Mouse (Mus musculus) embryonic facial prominence, embryonic 11.5 days (tissue): Measurements from ENCODE around the gene Lpcat1. TPM values are rescaled to one million over a fixed set of nuclear protein-coding genes. Genes with fewer than 3 reads are reported as not detected.

ENCODE experiments used
- ATAC-seq: fragments of 200-750 bp; cut with Nextera tagmentation; replicated peaks from 2 replicates; pipeline ENCODE4 v1.8.0; 2017; ENCODE audit warnings: low read depth; ENCODE audit not compliant: insufficient number of reproducible peaks, low FRiP score, low TSS enrichment
- DNase-seq: peaks from one replicate; pipeline ENCODE4 v3.0.0-alpha.2; 2015; ENCODE audit warnings: low spot score
- H3K27ac ChIP-seq: fragments of 300-500 bp; sonication (generic); replicated peaks from 2 replicates; pipeline ENCODE4 v1.5.1; 2014; ENCODE audit warnings: mild to moderate bottlenecking, low read depth, low read length, control low read depth
- H3K27me3 ChIP-seq: fragments of 300-500 bp; sonication (generic); 2 replicates; pipeline ENCODE4 v1.6.1; 2014; ENCODE audit warnings: mild to moderate bottlenecking, low read length, moderate library complexity, mixed read lengths; ENCODE audit not compliant: control insufficient read depth, insufficient read depth
- H3K36me3 ChIP-seq: fragments of 300-500 bp; sonication (generic); replicated peaks from 2 replicates; pipeline ENCODE4 v1.6.1; 2014; ENCODE audit warnings: low read depth, mild to moderate bottlenecking, low read length, moderate library complexity, mixed read lengths; ENCODE audit not compliant: control insufficient read depth, insufficient read depth
- H3K4me1 ChIP-seq: fragments of 300-500 bp; sonication (generic); 2 replicates; pipeline ENCODE4 v1.6.1; 2014; ENCODE audit warnings: low read length, mixed read lengths; ENCODE audit not compliant: control insufficient read depth, insufficient read depth
- H3K4me2 ChIP-seq: fragments of 300-500 bp; sonication (generic); 2 replicates; pipeline ENCODE4 v1.6.1; 2014; ENCODE audit warnings: low read depth, mild to moderate bottlenecking, control low read depth, low read length, moderate library complexity
- H3K4me3 ChIP-seq: fragments of 300-500 bp; sonication (generic); 2 replicates; pipeline ENCODE4 v1.5.1; 2014; ENCODE audit warnings: low read depth, low read length, control low read depth
- H3K9ac ChIP-seq: fragments of 300-500 bp; sonication (generic); replicated peaks from 2 replicates; pipeline ENCODE4 v1.6.1; 2014; ENCODE audit warnings: mild to moderate bottlenecking, control low read depth, low read length
- H3K9me3 ChIP-seq: fragments of 300-500 bp; sonication (generic); replicated peaks from 2 replicates; pipeline ENCODE4 v1.6.1; 2016; ENCODE audit warnings: mild to moderate bottlenecking, low read length, inconsistent platforms, mixed read lengths; ENCODE audit not compliant: control insufficient read depth
- whole genome bisulfite sequencing: fragments of 180-500 bp; shearing (Covaris S2); extraction: QIAGEN DNeasy Blood & Tissue Kit; methylation state at CpG from one replicate; pipeline ENCODE4 v1.1.7; 2014; 5-methylcytosine and 5-hydroxymethylcytosine counted together
- polyA plus RNA-seq: library from polyadenylated mRNA; unstranded; fragments of >200 nt; fragmentation: Nextera tagmentation; extraction: Ambion mirVana; gene quantifications from 2 replicates; pipeline ENCODE4 v1.2.1, GENCODE M21; 2014

Gene Lpcat1
- polyA plus RNA-seq, 1 experiment from 2014 or later: 49.4 TPM

GRCm38 (mm10) chr13:73474163-73474562 is 7.2 kb downstream of the Lpcat1 start:
- DNase-seq (no peak), ATAC-seq (no peak)
- no peak overlapping the region for H3K9ac ChIP-seq
- H3K36me3 ChIP-seq: no peaks in the 10 kb centered on the region
- H3K9me3 ChIP-seq: no peaks in the 10 kb centered on the region
- WGBS: 82% methylated on average over 6 of the region's 6 CpGs
- no peak overlapping the region for H3K4me2 ChIP-seq
- H3K27me3 ChIP-seq: no peaks in the 10 kb centered on the region
- H3K4me1 ChIP-seq: no peaks in the 10 kb centered on the region
- H3K27ac ChIP-seq: no peak overlapping the region
- no peak overlapping the region for H3K4me3 ChIP-seq

- no peaks in the 10 kb centered on the region for H3K27me3 ChIP-seq
- H3K4me1 ChIP-seq: no peaks in the 10 kb centered on the region
- WGBS: 90% methylated on average over 12 of the region's 12 CpGs
- H3K36me3 ChIP-seq: no peaks in the 10 kb centered on the region
- H3K9ac ChIP-seq: no peak overlapping the region
- no peaks in the 10 kb centered on the region for H3K9me3 ChIP-seq
- ATAC-seq (no peak), DNase-seq (no peak)
- H3K4me2 ChIP-seq: no peak overlapping the region
- no peak overlapping the region for H3K27ac ChIP-seq
- H3K4me3 ChIP-seq: no peak overlapping the region
Measured at GRCm38 (mm10) chr13:73475058-73475980, 8.3 kb downstream of the Lpcat1 start.

GRCm38 (mm10) chr13:73476259-73476658 is 9.3 kb downstream of the Lpcat1 start:
- 91% methylated on average over 5 of the region's 5 CpGs for WGBS
- H3K27ac ChIP-seq: no peak overlapping the region
- no peaks in the 10 kb centered on the region for H3K27me3 ChIP-seq
- no peak for DNase-seq
- H3K9me3 ChIP-seq: no peaks in the 10 kb centered on the region
- no peak overlapping the region for H3K9ac ChIP-seq
- no peak for ATAC-seq
- no peaks in the 10 kb centered on the region for H3K36me3 ChIP-seq
- H3K4me2 ChIP-seq: no peak overlapping the region
- H3K4me1 ChIP-seq: no peaks in the 10 kb centered on the region
- no peak overlapping the region for H3K4me3 ChIP-seq

- H3K4me1 ChIP-seq: no peaks in the 10 kb centered on the region
- no peaks in the 10 kb centered on the region for H3K36me3 ChIP-seq
- WGBS: 89% methylated on average over 8 of the region's 8 CpGs
- no peak overlapping the region for H3K9ac ChIP-seq
- H3K4me2 ChIP-seq: no peak overlapping the region
- H3K4me3 ChIP-seq: no peak overlapping the region
- ATAC-seq: no peak
- no peaks in the 10 kb centered on the region for H3K27me3 ChIP-seq
- no peaks in the 10 kb centered on the region for H3K9me3 ChIP-seq
- no peak for DNase-seq
- H3K27ac ChIP-seq: no peak overlapping the region
Measured at GRCm38 (mm10) chr13:73476796-73477195, 9.8 kb downstream of the Lpcat1 start.

- no peak overlapping the region for H3K4me2 ChIP-seq
- ATAC-seq (no peak), DNase-seq (no peak)
- no peak overlapping the region for H3K4me3 ChIP-seq
- H3K4me1 ChIP-seq: no peaks in the 10 kb centered on the region
- H3K36me3 ChIP-seq: no peaks in the 10 kb centered on the region
- H3K27me3 ChIP-seq: no peaks in the 10 kb centered on the region
- WGBS: 76% methylated on average over 2 of the region's 2 CpGs
- H3K27ac ChIP-seq: no peak overlapping the region
- no peak overlapping the region for H3K9ac ChIP-seq
- H3K9me3 ChIP-seq: no peaks in the 10 kb centered on the region
Measured at GRCm38 (mm10) chr13:73477841-73478240, 10.8 kb downstream of the Lpcat1 start.

GRCm38 (mm10) chr13:73482476-73482875 is 15.5 kb downstream of the Lpcat1 start:
- Histone ChIP-seq H3K4me1 (no peaks in the 10 kb centered on the region), H3K27ac (no peak overlapping the region), H3K4me3 (no peak overlapping the region), H3K27me3 (no peaks in the 10 kb centered on the region), H3K9ac (no peak overlapping the region), H3K9me3 (no peaks in the 10 kb centered on the region), H3K4me2 (no peak overlapping the region), H3K36me3 (peaks cover 3% of the 10 kb centered on the region; the same call in 1 of the 2 replicates)
- WGBS: 78% methylated on average over 7 of the region's 7 CpGs
- ATAC-seq: no peak
- no peak for DNase-seq

- no peak for DNase-seq
Measured at GRCm38 (mm10) chr13:73483331-73483730, 16.3 kb downstream of the Lpcat1 start.

GRCm38 (mm10) chr13:73484171-73484570 is 17.2 kb downstream of the Lpcat1 start:
- no peaks in the 10 kb centered on the region for H3K27me3 ChIP-seq
- H3K9me3 ChIP-seq: no peaks in the 10 kb centered on the region
- peaks cover 3% of the 10 kb centered on the region; the same call in 1 of the 2 replicates for H3K36me3 ChIP-seq
- H3K4me2 ChIP-seq: no peak overlapping the region
- H3K4me3 ChIP-seq: no peak overlapping the region
- no peak for DNase-seq
- ATAC-seq: no peak
- H3K27ac ChIP-seq: no peak overlapping the region
- no peaks in the 10 kb centered on the region for H3K4me1 ChIP-seq
- H3K9ac ChIP-seq: no peak overlapping the region
- WGBS: 93% methylated on average over 5 of the region's 5 CpGs

More at GRCm38 (mm10) chr13:73483331-73483730, 16.3 kb downstream of the Lpcat1 start:
- Histone ChIP-seq H3K4me1 (no peaks in the 10 kb centered on the region), H3K27ac (no peak overlapping the region), H3K27me3 (no peaks in the 10 kb centered on the region), H3K36me3 (peaks cover 3% of the 10 kb centered on the region; the same call in 1 of the 2 replicates), H3K9me3 (no peaks in the 10 kb centered on the region), H3K9ac (no peak overlapping the region), H3K4me2 (no peak overlapping the region), H3K4me3 (no peak overlapping the region)
- ATAC-seq: no peak
- 95% methylated on average over 6 of the region's 6 CpGs for WGBS
